Mouse (Mus musculus): ENCODE results near the gene Blzf1.

The Blzf1 gene

GRCm38 (mm10) chr1:164292040-164292439 is 15.2 kb downstream of the Blzf1 start:
- no peak for DNase-seq

GRCm38 (mm10) chr1:164287406-164287805 is 19.9 kb downstream of the Blzf1 start:
- no peak for DNase-seq

GRCm38 (mm10) chr1:164284007-164284406 is 23.3 kb downstream of the Blzf1 start:
- DNase-seq: no peak

- DNase-seq: no peak
Measured at GRCm38 (mm10) chr1:164279332-164279731, 28.0 kb downstream of the Blzf1 start.

GRCm38 (mm10) chr1:164276552-164276951 is 30.7 kb downstream of the Blzf1 start:
- DNase-seq: no peak

GRCm38 (mm10) chr1:164275455-164275954 is 31.8 kb downstream of the Blzf1 start, which contains the start of gene Ccdc181:
TSS of gene Ccdc181 (plus strand) at chr1:164275585.
- DNase-seq: peak; percentile 96

- no peak for DNase-seq
Measured at GRCm38 (mm10) chr1:164273659-164274058, 33.6 kb downstream of the Blzf1 start.

- no peak for DNase-seq
Measured at GRCm38 (mm10) chr1:164270941-164271340, 36.3 kb downstream of the Blzf1 start.

- no peak for DNase-seq
Measured at GRCm38 (mm10) chr1:164261553-164261952, 45.7 kb downstream of the Blzf1 start.

GRCm38 (mm10) chr1:164260171-164261028 is 46.9 kb downstream of the Blzf1 start:
- DNase-seq: no peak

GRCm38 (mm10) chr1:164254836-164255235 is 52.5 kb downstream of the Blzf1 start:
- DNase-seq: no peak

- no peak for DNase-seq
Measured at GRCm38 (mm10) chr1:164252551-164252950, 54.7 kb downstream of the Blzf1 start.

GRCm38 (mm10) chr1:164251438-164251837 is 55.9 kb downstream of the Blzf1 start:
- DNase-seq: no peak

GRCm38 (mm10) chr1:164250391-164251150 is 56.7 kb downstream of the Blzf1 start:
- DNase-seq: peak; percentile 60

GRCm38 (mm10) chr1:164249332-164249711 is 58.0 kb downstream of the Blzf1 start:
- DNase-seq: no peak

- peak; percentile 100 for DNase-seq
Measured at GRCm38 (mm10) chr1:164248465-164249331, 58.6 kb downstream of the Blzf1 start, which contains the start of gene Slc19a2. TSS of gene Slc19a2 (plus strand) at chr1:164249046.

GRCm38 (mm10) chr1:164247971-164248370 is 59.3 kb downstream of the Blzf1 start:
- DNase-seq: no peak

GRCm38 (mm10) chr1:164247442-164247841 is 59.8 kb downstream of the Blzf1 start:
- DNase-seq: no peak

- DNase-seq: no peak
Measured at GRCm38 (mm10) chr1:164242809-164243208, 64.5 kb downstream of the Blzf1 start.

- DNase-seq: no peak
Measured at GRCm38 (mm10) chr1:164241494-164241893, 65.8 kb downstream of the Blzf1 start.
